Mouse (Mus musculus) CD4-positive, CD25-positive, alpha-beta regulatory T cell, adult 2 months (primary cell): ENCODE data around the gene Per2.

Experiments
- DNase-seq: peaks from one replicate; pipeline ENCODE4 v3.0.0-alpha.2; 2012; ENCODE audit warnings: low read depth, low spot score

The Per2 gene

DNA sequence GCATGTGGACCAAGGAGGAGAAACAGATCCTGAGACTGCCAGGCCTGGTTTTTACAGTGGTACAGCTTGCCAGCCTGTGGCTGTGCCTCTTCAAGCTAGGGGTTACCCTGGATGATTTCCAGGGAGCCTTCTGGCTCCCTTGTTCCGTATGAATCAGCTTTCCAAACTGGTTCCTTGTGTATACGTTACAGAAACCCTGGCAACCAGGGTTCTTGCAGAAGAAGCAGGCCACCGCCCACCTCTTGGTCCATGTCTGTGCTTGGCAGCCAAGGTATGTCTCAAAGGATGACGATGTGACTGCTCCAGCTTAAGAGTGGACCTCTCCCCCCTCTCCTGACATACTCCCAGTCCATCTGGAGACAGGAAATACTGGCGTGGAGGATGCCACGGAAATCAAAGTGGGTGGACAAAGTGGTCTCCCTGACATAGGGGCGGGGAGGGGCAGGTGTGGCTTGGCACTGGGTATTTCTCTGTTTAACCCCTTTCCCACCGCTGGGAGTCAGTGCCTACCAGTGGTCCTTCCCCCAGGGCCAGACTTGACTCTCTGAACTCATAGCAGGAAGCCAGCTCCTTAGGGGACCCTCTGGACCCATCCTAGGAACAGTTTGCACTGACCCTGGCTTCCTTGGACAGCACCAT lies 782 bp downstream of the Per2 start:
- peak; percentile 47 for DNase-seq

DNA sequence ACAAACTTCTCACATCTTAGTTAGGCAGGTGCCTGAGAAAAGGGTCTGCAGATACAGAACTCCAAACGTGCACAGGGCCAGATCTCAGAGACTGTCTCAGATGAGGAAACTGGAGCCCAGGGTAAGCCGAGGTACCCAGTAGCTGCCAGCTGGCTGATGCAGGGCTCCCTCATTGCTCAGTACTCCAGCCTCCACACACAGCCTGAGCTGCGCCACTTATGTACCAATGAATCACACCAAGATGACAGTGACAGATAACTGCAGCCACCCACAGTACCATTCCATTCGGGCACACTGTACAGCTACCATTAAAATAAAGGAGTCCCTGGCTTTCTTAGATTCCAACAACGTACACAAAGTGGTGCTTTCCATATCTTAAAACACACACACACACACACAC lies 1.4 kb downstream of the Per2 start:
- DNase-seq, result no peak

DNA sequence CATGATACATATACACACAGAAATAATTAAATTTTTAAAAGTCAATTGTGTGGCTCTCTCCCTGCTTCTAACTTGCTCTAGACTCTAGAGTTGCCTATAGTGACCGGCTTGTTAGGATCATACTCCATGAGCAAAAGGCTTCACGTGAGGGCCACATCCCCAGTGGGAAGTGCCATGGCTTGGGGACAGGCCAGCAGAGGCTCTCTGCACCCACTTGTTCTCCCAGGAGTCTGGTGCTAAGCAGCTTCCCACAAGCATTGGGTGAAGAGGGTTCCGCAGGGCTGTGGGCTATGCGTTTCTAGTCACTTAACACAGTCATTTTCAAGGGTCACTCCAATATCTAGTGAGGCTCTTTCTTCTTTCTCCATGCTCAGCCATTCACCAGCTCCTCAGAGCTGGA lies 2.0 kb downstream of the Per2 start:
- DNase-seq, result no peak

DNA sequence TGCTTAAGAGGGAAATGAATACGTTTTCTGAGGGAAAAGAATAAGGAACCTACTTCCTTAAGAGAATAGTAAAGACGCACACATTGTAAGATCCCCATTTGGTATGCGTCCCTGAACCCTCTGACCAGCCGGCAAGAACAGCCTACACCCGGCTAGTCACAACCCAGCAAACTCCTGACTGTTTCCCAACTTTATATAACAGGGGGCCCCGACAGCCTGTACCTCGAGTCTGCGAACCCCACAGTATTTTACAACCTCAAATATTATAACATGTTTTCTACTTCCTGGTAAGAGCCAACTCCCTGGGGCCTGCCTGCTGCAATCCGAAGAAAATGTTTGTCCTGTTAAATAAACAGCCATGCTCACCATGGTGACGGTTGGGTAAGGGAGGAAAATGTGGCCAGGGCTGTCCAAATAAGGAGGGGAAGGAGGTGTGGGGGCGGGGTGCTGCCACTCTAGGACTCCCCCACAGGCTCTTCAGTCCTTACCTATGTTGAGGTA lies 2.8 kb downstream of the Per2 start:
- DNase-seq, result peak; percentile 12

DNA sequence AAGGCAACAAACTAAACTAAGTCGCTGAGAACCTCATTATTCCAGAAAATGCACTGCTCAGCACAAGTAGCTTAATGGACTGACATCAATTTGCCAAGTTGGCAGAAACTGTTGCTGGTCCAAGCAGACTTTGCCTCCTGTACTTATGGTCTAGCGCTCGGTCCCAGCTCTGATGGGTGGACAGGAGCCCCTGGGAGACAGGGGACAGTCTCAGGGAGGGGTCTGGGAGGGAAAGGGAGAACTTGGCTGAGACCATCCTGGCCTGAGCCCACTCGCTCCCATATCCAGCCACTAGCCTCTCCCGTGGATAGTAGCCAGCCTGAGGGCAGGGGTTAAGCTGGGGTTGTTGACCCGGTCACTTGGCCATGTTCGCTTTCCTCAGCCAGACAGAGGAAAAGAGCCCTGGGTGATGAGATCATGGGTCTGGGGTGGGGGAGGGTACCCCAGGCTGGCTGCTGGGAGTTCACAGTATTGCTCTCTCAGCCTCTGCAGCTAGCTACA lies 3.4 kb downstream of the Per2 start:
- no peak for DNase-seq

DNA sequence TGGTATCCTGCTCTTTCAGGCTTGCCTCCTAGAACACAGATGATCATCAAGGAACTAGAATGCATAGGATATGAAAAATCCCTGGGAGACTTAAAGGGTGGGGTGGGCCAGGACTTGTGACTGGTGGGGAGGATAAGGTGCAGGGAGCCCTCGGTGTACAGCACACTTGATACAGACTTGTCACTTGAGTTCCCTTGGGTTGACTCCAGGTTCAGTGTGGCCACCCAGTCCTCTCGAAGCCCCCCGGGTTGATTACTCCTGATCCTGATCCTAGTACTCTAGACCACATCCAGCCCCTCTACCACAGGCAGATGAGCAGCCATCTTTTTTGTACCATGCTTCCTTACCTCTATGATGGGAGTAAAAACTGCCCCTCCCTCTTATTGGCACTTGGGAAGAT lies 4.2 kb downstream of the Per2 start:
- no peak for DNase-seq

DNA sequence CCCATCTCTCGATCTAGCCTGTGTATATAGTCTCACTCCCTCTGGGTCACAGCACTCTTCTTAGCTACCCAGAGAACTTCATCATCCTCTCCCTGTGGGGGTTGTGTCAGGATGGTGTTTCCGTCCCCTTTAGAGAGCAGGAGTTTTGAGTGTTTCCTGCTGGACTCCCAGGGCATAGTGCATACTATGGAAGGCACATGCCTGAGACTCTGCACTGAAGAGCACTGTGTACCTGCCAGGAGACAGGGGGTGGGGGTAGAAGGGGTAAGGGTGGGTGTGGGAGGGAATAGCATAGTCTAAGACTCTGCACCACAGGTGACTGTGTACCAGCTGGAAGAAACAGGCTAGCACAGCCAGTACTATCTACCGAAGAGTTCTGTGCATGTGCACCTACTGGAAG lies 4.8 kb downstream of the Per2 start:
- no peak for DNase-seq

DNA sequence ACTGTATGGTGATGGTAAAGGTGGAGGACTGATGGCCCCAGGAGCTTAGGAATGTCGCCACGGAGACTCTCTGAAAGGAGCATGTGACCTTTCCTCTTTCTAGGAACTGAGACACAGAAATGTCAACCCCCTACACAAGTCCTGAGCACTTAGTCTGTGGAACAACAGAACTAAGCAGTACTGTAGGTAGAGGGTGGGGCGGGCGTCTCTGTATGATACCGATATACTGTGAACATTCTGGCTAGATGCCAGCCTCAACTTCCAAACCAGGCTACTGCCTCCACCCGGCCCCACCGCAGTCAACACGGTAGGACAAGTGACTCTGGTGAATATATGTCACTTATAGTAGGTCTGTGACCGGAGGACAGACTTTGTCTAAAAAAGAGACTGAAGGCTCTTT lies 5.2 kb downstream of the Per2 start:
- DNase-seq, result no peak

DNA sequence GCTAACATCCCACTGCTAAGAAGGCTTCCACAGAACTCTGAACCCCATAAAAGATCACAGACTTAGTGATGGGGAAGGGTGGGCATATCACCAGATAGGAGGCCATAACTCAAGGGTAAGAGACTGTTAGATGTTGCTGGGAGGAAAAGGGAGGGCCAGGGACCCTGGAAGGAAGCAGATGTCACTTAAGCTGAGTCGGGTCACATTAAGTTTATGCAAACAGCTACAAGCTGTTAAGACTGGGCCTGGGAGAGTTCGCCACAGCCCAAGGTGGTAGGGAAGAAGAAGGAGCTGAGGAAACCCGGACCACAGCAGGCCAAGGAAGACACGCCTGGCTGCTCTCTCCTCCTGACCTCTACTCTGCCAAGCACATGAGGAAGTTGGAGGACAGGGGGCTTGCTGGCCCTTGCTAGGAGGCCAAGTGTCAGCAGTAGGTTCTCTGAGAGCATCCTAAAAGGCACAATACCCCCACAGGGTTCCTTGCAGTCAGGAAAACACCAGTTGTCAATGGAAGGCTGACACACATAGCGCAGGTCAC lies 7.5 kb downstream of the Per2 start:
- DNase-seq, result no peak

DNA sequence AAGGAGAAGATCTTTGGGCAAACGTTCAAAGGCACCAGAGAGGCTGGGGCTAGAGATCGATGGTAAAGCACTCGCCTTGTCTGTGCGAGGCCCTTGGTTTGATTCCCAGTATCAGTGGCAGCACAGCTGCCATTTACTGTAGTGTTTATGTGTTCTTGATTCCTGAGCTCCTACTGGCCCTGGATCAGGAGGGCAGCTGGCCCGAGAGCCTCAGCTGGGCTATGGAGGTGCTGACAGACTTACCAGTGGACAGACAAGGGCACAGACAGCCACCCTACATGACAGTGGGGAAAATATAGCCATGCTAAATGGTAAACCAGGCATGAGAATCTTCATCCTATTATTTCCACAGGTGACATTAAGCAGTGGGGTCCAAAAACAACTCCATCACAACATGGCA lies 8.3 kb downstream of the Per2 start:
- DNase-seq, result no peak

DNA sequence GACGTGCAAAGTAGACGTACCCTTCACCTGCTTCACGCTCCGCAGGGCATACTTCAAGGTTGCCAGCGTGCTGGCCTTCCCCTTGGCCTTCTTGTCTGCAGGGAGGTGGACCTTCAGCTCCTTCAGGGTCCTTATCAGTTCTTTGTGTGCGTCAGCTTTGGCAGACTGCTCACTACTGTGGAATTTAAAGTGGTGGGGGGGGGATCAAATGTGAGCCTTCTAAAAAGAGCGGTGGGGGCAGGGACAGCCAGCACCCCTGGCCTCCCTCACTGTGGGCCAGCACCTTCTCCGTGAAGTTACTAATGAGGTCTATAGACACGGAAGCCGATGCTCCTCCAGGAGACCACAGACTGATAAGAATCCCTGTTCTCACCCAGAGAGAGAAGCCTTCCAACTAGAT lies 10.4 kb downstream of the Per2 start:
- DNase-seq, result no peak

DNA sequence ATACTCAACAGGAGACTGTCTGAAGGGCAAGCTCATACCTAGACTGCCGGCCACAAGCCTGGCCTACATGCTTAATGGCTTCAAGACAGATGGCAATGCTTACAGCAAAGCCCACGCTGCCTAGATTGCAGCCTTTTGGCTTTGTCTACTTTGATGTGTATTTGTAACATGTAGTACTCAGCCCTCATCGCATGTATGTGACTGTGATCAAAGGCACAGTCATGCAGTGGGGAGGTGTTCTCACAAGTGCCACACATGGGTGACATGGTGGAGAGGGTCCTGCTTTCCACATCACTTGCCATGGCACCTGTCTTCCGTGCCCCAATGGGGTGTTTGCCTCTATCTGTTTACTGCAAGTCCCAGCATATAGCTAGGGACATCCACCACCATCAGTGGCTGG lies 12.6 kb downstream of the Per2 start:
- no peak for DNase-seq

DNA sequence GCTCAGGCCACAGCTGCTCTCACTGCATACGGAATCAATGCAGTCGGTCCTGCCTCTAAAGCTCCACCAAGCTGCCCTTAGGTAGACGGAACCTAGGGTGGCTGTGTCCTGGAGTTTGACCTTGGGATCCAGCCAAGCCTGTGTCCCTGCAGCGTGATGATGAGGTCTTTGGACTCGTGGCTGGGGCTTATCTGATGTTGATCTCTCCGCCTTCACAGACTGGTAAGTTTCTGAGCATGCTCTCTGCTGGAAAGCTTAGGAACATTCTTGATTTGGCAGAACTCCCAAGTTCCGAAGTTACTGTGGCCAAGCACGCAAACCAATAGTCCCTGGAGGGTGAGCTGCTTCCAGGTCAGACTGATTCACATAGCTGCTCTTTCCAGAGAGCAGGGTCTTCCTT lies 13.1 kb downstream of the Per2 start:
- no peak for DNase-seq

DNA sequence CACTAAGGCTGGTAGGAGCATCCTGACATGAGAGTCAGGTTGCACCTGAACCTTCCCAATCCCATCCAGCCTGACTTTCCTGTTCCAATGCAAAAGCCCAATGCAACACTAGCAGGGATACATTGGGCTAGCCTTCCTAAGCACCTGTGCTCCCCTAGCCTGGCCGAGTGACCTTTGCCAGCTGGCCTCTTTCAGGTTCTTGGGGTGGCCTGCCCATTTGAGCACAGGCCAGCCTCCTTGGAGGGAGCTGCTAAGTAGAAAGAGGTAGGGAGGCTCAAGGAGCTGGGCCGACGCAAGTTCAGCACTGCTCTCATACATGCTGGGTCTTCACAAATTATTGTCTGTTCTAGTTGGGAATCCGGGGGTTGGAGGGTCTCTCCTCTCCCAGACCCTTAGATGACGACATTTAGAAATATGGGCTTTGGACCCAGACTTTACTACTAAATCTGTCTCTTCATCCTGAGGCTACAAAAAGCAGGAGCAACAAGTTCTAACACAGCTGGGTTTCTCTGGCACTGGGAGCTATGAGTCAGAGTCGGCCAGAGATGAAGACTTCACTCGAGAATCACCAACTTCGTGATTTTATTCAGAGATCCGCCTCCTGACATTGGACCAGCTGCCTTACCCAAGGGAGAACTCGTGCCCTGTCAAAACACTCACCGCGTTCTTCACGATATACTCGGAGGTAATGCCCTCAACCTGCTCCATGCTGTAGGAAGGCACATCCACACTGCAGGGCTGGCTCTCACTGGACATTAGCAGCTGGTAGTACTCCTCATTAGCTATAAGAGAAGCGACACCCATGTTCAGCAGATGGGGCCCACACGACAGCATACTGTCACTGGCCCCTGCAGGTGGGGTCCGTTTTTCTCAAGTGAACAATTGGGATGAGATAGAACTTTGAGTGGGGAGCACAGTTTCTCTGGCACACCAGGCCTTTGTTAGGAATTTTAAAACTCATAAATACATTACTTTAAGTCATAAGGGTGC lies 14.0 kb downstream of the Per2 start:
- no peak for DNase-seq

DNA sequence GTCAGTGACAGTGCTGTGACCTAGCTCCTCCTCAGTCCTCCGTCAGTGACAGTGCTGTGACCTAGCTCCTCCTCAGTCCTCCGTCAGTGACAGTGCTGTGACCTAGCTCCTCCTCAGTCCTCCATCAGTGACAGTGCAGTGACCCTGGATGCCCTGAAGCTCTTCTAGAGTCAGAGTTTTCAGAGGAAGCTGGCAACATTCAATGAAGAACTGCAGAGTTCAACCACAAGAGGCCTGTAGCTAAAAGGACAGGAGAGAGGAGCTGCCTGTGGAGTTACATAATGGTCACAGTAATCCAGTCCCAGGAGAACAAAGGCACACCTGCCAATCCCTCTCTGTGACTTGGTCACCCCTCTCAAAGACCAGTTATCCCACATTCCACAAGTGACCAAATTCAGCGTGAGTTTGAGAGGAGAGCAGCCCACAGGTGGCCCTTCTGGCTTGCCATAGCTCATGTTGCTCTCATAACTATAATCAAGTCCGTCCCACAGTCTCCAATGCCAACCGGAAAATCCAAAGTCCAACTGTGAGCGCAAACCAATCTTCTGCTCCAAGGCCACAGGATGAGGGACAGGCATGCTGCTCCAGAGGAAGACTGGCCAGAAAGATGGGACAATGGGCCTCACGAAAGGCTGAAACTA lies 16.7 kb downstream of the Per2 start:
- DNase-seq, result no peak

DNA sequence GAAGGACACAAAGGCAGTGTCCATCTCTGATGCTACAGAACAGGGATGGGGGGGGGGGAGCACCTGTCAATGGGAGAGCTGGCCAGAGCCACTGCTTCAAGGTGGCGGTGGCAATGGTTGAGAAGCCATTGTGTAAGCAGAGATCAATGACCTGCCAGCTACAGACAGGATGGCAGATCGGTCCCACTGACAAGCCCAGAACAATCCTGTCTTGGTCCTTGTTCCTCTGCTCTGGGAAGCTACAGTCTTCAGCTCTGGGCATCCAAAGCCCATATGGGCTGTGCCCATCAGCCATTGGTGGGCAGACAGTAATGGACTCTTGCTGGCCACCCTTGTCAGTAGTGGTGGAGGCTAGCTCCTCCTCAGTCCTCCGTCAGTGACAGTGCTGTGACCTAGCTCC lies 17.3 kb downstream of the Per2 start:
- DNase-seq, result no peak

DNA sequence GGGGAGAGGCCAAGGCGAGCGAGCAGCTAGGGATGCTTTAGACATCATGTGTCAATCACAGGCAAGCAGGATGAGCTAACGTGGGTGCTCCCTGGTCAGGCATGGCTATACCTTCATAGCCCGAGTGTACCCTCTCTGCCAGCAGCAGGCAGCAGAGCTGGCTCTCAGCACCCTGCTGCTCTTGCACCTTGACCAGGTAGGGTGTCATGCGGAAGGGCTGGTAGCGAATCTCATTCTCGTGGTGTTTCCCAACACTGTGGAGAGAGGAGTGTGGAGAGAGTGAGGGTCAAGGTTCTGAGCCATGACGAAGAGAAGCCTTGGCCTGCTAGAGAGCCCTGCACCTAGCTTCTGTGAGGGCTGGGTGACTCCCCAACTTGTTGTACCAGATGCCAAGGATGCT lies 19.3 kb downstream of the Per2 start:
- no peak for DNase-seq

DNA sequence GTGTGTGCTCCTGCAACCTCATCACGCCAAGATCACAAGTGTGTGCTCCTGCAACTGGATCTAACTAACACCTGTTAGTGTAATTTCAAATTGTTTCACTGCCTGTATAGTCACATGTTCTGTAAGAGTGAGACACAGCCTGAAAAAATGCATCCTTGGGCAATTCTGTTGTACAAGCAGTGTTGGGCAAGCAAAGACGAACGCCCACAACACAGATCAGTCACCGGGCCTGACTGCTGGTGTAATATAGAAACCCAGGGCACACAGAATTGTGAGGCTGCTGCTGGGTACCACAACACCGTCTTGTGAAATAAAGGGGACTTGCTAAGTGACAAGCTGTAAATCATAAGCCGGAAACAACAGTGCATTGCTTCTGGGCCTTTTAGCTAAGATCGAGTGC lies 21.6 kb downstream of the Per2 start:
- no peak for DNase-seq

DNA sequence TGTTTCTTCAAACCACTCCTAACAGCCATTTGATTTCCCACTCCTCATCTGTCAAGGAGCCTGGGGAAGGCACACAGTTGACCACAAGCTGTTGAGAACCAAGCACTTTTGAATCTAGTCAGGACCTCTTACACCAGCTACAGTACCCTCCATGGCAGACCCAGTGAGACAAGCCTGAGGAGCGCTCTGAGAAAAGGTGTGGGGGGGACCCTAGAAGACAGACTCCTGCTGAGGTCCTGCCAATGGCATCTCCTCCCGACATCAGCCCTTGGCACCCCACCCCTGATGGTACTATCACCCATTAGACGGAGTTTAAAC lies 22.1 kb downstream of the Per2 start:
- DNase-seq, result no peak

DNA sequence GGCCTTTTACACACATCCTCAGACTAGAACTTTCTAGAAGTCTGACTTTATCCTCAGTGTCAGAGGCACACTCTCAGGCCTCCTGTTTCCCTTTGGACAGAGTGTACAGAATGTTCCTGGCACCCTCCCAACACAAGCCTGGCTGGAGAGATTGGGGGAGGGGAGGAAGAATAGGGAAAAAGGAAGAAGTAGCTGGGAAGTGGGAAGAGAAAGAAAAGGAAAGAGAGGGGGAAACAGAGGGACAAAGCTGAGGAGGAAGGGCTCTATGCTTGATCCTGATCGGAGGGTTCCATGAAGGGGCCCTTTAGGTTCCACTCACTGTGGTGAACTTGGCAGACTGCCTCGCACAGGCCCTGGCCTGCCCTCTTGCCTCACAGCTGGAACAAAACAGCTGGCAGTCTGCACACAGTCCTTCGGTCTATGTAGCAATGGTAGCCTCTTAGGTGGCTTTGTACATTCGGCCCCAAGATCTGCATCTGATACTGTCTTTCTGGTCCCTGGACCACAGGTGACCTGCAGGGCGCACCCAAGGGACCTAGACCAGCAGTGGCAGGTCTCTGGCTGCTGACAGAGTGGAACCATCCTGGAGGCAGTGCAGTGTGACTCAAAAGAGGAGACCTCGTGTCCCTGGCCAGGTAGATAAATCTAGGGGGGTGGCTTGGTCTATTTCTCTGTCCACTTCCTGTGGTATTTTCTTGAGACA lies 22.6 kb downstream of the Per2 start:
- no peak for DNase-seq

DNA sequence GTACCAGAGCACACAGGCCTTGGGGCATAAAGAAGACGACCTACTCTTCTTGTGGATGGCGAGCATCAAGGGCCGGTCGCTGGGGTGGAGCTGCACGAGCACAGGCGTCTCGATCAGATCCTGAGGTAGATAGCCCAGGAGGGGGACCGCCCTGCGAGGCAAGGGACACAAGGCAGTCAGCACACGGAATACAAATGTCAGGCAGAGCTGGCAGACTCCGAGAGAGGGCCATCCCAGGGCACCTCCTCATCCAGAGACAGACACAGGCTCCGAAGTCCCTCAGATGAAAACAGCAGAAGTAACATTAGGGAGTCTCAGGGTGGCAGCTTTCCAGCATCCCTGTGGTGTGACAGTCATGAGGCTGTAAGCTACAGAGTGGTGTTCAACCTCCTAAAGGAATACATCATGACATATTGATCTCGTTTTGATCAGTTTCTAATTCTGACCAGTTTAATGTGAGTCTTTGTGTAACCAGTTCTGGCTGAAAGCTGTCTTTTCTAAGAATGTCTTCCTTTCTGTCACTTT lies 23.5 kb downstream of the Per2 start:
- DNase-seq, result no peak
